Mouse (Mus musculus): ENCODE results near the gene Fam189b.
A peak's percentile ranks its signal among the peaks of the same experiment; 100 is the strongest.

Fam189b gene

DNA sequence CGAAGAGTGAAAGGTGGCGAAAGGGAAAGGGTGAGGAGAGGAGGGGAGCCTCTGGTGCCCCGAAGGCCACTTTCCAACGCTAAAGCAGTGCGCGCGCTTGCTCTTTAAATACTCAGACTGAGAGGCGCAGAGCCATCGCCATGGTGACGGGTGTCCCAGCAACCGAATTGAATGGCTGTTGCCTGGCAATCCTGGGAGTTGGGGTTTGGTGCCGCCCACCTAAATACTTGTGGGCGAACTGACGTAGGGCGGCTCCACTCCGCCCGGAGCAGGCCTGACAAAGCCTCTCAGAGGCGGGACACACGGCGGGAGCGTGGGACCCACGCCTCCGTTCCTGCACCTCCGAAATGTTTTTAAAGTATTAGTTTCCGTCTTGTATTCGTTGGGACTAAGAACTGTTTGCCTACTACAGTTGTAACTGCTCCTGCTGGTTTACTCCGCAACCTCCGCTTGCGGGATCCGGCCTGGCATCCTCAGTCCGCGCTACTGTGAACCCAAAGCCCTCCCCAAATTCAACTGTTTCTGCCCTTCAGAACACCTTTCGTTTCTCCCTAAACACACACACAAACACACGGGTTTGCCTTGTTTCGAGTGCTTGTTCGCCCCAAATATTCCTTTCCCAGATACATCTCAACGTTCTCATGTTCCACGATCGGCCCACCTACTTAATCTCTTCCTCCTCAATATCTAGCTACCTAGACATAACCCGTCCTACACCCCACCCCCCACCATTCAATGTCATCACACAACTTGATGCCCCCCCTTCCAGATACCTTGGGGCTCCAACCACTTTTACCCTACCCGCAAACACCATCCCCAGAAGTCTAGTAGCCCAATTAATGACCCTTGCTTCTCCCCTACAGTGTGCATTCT, 44.6 kb downstream of the Fam189b start:
- no peak for DNase-seq (ENCODE audit: low read depth, low spot score)

DNA sequence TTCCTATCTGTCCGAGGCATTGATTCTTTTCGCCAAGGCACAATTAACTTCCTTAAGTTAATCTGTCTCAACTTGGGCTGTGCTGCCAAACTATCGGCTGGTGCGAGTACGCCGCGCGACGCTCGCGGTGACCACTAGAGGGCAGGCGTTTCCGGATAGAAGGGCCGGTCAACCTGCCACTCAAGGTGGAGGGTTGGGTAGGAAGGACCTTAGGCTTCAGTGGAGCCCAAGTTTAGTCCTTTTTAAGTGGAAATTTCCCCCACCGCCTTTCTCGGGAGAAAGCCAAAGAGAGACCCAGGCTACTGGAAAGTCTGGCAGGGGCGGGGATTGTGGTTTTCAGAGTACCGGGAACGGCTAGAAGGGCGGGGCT, 45.2 kb downstream of the Fam189b start:
- peak; percentile 62 for DNase-seq (ENCODE audit: low read depth, low spot score)

DNA sequence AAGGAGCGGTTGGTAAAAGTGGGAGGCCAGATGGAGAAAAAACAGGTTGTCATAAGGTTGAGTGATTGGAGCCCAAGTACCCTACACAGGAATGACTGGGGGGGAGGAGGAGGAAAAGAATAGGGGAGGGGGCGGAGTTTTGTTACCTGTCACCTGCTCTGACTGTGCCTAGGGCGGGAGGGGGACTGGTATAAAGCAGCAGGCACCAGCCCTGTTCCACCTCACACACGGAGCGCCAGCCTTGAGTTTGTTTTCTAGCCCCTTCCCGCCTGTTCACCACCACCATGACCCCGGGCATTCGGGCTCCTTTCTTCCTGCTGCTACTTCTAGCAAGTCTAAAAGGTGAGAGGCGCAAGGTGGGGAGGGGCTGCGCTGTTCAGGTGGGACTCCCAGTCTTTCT, 45.9 kb downstream of the Fam189b start, which contains the start of gene Muc1:
Muc1 (plus strand) TSS at position 222 of the 400 bp plus-strand sequence.
- DNase-seq (ENCODE audit: low read depth, low spot score), result no peak

DNA sequence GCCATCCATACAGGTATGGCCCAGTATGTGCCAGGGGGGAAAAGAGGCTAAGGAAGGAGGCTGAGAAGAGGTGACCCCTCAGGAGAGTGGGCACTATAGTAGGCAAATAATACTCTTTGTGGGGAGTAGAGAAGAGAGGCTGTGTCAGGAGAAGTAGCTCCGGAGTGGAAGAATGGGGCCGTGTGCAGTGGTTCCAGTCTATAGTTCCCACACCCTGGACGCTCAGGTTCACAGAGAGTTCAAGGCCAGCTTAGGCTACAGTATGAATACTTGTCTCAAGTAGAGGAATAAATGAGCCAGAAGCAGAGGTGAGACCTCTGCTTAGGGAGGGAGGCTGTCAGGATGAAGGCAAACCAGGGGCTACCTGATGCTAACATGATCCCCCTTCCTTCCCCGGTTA, 46.3 kb downstream of the Fam189b start:
- no peak for DNase-seq (ENCODE audit: low read depth, low spot score)

DNA sequence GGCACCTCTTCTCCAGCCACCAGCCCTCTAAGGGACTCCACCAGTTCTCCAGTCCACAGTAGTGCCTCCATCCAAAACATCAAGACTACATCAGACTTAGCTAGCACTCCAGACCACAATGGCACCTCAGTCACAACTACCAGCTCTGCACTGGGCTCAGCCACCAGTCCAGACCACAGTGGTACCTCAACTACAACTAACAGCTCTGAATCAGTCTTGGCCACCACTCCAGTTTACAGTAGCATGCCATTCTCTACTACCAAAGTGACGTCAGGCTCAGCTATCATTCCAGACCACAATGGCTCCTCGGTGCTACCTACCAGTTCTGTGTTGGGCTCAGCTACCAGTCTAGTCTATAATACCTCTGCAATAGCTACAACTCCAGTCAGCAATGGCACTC, 47.6 kb downstream of the Fam189b start:
- DNase-seq (ENCODE audit: low read depth, low spot score), result no peak

DNA sequence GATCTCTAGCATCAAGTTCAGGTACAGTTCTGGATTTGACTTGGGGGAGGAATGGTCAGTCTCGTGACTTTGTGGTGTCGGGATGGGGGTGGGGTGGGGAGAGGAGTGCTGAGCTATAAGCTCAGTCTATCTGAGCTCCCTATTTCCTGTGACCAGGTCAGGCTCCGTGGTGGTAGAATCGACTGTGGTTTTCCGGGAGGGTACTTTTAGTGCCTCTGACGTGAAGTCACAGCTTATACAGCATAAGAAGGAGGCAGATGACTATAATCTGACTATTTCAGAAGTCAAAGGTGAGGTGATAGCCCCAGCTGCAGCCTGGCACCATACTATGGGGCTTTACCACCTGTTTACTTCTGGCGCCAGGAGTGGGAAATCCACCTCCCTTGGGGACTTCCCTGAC, 48.4 kb downstream of the Fam189b start:
- no peak for DNase-seq (ENCODE audit: low read depth, low spot score)

DNA sequence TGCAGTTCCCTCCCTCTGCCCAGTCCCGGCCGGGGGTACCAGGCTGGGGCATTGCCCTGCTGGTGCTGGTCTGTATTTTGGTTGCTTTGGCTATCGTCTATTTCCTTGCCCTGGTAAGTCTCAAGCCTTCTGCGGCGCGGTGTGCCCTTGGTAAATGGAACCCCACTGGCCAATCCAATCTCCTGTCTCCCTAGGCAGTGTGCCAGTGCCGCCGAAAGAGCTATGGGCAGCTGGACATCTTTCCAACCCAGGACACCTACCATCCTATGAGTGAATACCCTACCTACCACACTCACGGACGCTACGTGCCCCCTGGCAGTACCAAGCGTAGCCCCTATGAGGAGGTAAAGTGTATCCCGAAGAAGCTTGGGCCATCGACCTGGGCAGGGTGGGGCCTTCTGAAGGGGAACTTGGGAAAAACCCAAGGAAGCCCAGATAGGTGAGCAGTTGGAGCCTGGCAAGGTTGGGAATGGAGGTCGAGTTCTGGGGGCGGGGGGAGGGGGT, 48.9 kb downstream of the Fam189b start:
- no peak for DNase-seq (ENCODE audit: low read depth, low spot score)

DNA sequence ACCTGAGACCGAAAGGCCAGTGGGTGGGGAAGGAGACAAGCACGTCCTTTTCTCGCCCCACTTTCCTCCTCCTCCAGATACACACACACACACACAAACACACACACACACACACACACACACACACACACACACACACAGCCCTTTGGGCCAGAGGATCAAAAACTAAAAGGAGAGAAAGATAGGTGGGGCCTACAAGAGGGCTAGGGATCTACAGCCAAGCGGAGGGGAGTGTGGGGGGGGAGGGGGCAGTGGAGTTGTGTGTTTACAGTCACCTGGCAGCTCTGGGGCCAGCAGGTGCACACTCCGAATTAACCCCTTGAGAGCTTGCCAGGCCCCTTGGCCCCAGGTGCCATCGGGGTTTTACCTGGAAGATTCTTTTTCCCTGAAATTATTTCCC, 49.7 kb downstream of the Fam189b start:
- DNase-seq (ENCODE audit: low read depth, low spot score), result no peak

DNA sequence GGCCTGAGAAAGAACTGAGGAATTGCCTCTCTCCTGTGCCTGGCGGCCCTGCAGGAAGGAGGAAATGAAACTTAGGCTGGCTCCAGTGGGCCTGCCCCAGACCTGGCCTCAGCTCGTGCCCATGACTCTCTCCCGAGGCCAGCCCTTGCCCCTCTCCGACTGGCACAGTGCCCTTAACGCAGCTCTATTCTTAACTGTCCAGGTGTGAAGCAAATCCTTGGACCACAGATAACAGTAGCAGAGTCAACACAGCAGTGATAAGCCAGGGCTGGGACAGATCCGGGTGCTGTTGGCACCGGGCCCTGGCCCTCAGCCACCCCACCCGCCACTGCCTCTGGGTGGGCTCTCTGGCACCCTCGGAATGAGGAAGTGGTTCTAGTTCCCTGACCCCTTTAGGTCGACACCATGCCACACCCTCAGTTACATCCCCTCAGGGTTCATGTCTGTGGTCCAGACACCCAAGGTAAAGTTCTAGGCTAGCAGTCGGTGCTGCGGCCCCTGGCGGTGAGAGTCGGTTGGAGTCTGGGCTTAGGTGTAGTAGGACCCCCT, 50.7 kb downstream of the Fam189b start:
- DNase-seq (ENCODE audit: low read depth, low spot score), result no peak

DNA sequence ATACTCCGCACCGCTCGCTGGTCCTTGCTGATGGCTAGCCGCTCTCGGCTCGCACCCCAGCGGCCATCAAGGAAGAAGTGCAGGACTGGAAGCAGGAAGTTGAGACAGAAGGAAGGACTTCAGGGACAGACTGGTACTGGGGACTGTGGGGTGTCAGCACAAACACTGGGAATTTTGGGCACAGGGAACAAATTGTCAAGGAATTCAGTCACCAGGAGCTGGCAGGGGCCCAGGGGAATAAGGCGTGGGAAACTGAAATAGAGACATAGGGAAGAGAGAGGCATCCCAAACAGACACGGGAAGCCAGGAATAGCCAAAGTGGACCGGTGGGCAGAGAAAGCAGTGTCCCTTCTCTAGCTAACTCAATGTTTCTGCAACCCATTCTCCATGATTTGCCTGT, 53.6 kb downstream of the Fam189b start:
- no peak for DNase-seq (ENCODE audit: low read depth, low spot score)

DNA sequence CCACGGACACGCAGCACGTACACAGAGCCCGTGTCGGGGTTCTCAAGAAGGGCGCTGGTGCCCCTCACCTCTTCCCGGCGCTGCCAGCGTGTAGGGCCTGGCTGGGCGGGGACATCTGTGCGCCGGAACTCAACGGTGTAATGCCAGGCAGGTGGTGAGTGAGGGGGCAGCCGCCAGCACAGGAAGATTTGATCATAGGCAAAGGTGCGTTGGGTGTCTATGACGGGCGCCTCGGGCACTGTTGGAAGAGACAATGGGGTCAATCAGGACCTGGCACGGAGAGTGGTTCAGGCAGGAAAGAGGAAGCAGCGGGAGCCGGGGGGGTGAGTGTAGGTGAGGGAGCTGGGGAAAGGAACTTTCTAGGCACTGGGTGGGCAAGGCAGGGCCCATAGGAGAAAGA, 54.7 kb downstream of the Fam189b start:
- no peak for DNase-seq (ENCODE audit: low read depth, low spot score)

DNA sequence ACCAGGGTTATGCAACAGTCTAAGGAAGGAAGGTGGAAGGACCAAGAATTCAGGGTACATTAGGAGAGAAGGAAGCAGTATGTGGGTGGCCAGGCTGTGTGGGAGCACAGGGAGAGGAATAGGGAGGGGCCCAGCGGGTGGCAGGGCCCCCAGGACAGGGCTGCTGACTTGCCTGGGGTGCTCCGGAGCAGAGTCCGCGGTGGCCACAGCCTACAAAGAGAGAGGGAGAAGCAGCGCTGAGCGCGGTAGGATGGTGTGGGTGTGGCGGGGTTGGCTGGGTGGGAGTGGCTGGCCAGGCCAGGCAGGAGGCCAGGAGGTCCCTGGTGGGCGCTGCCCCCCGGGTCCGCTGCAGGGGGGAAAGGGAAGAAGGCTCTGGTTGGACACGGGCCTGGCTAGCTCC, 55.6 kb downstream of the Fam189b start:
- DNase-seq (ENCODE audit: low read depth, low spot score), result no peak
